Mouse (Mus musculus): ENCODE results near the gene Nsdhl.

Gene Nsdhl

GRCm38 (mm10) chrX:72917884-72918681 lies at the start of gene Nsdhl, which contains the start of gene Cetn2:
Gene Nsdhl (plus strand): TSS chrX:72918557.
Gene Cetn2 (minus strand): TSS chrX:72918411.
- peak; percentile 66 for DNase-seq (ENCODE audit: low read depth, low spot score)

- no peak for DNase-seq (ENCODE audit: low read depth, low spot score)
Observed at GRCm38 (mm10) chrX:72895388-72896054, 22.8 kb upstream of the Nsdhl start.

GRCm38 (mm10) chrX:72896055-72896437 lies 22.3 kb upstream of the Nsdhl start:
- no peak for DNase-seq (ENCODE audit: low read depth, low spot score)

DNA sequence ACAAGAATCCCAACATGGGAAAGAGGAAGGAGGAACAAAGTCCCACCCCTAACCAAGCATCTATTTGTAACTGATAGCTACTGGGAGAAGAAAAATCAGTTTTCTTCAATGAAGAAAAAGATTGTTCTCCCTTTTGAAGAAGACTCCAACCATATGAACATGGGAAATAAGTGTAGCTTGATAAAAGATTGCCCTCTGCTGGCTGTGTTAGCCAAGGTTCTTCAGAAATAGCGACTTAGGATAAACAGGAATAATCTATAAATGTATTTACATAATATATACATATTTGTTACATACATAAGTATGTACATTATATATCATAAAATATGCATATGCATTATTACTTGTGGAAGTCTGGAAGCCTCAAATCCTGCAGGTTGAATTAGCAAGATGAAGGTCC lies 15.8 kb upstream of the Nsdhl start:
- DNase-seq (ENCODE audit: low read depth, low spot score) = no peak

DNA sequence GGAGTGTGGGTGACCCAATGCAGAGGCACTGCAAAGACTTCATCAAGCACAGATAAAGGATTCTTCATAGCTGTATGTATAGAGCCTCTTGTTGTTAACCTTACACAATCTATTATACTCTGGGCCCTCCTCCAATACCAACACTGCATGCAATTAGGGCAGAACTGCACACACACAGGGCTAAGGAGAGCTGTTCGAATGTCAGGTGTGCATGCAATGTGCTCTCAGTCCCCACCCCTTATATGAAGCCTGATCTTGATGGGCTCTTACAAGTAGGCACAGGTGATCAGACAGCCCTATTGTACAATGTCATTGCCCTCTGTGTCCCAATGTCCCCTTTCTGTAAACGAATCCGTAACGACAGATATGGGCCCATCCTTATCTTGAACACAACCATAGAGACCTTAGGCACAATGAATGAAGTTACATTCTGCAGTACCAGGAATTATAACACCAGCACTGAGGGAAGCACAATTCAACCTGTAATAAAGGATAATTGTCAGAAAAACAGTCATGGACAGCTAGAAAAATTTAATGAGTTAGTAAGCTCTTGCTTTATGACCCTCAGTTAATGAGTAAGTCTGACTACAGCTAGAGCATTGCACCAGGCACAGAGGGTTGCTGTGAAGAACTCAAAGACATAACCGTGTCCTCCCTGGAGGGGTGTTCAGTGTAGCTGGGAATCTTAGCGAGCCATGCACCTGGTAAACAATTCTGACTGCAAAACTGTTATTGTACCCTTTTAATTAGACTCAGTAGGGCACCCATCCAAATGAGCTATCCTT lies 10.5 kb upstream of the Nsdhl start:
- DNase-seq (ENCODE audit: low read depth, low spot score) = no peak

DNA sequence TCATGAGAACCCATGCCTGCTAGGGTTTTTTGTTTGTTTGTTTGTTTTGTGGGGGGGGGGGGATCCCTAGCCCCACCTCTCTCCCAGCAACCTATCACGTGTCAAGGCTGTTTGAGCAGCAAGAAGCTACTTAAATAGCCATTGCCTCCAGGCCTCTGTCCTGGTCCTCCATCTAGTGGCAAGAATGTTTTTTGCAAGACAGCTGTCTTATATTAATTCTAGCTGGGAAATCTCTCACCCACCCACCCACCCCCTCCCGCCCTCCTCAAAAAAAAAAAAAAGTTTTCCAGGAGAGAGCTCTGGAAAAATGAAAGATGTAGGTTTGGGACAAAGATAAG lies 10.0 kb upstream of the Nsdhl start:
- DNase-seq (ENCODE audit: low read depth, low spot score) = peak; percentile 9

DNA sequence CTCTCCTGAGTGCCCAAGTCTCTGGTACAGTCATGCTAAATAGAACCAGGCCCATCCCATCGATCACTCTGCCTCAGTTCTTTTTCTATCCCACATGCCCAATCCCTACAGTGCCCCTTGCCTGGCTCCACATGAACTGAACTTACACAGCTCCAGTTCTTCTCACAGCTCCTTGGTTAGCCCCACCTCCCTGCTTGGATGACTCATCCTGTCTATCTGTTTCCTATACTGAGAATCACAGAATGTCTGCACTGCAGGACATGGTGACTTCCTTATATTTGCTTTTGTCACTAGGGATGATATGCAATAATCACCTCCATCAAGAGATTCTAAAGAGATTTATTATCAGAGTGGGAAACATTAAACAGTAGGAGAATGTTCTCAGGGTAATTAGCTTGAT lies 6.7 kb upstream of the Nsdhl start:
- no peak for DNase-seq (ENCODE audit: low read depth, low spot score)

- no peak for DNase-seq (ENCODE audit: low read depth, low spot score)
Observed at GRCm38 (mm10) chrX:72918682-72919059, 314 bp downstream of the Nsdhl start.

- DNase-seq (ENCODE audit: low read depth, low spot score) = no peak
Observed at GRCm38 (mm10) chrX:72921391-72921790, 3.0 kb downstream of the Nsdhl start.

DNA sequence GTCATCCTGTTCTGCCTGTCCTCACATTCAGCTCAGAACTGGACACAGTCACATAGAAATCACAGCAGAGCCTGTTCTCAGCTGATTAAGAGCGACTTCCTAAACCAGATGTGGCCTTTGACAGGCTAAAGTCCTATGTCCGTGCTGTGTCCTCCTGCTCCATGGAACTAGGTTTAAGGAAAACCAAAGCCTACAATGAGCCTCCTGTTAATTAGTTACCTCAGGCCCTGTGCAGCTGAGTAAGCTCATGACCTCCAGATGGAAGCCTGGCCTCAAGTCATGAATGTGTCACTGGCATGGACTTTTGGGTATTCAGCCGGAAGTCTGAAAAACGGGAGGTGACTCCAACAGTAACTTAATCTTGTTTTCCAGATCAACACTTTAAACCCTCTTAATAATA lies 35.1 kb downstream of the Nsdhl start:
- DNase-seq (ENCODE audit: low read depth, low spot score) = no peak

DNA sequence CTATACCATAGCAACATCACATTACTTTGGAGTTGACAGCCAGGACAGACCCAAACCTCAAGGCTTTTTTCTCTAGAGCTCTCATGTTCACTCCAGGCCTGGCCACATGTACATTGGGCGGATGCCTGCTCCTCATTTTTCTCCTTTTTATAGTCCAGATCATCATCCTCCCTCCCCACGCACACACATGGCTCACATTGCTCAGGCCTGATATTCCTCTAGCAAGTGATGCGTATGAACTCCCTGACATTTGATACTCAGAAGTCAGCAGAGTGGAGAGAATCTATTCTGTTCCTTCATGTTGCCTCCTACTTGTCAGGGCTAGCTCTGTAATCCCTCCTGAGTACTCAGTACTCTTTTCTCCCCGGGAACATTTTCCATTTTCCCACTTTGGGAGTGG lies 38.1 kb downstream of the Nsdhl start:
- DNase-seq (ENCODE audit: low read depth, low spot score) = no peak

- DNase-seq (ENCODE audit: low read depth, low spot score) = no peak
Observed at GRCm38 (mm10) chrX:72960431-72960830, 42.1 kb downstream of the Nsdhl start.

DNA sequence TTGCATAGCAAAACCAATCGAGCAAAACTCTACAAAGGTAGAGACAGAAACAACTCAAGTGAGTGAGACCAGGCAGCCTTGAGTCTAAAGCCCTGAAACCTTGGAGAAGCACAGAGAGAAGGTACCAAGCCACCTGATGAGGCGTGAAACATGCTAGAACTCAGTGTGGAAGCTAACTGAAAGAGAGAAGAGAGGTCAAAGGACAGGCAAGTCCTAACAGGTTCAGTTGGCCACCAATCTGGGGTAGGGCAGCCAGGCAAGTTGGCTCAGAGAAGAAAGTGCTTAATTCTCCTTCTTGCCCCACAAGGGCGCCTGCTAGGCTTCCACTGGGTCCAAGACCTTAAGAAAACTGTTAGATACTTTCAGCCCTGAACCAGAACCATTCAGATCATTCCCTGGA lies 43.2 kb downstream of the Nsdhl start:
- no peak for DNase-seq (ENCODE audit: low read depth, low spot score)

- no peak for DNase-seq (ENCODE audit: low read depth, low spot score)
Observed at GRCm38 (mm10) chrX:72962743-72963142, 44.4 kb downstream of the Nsdhl start.

DNA sequence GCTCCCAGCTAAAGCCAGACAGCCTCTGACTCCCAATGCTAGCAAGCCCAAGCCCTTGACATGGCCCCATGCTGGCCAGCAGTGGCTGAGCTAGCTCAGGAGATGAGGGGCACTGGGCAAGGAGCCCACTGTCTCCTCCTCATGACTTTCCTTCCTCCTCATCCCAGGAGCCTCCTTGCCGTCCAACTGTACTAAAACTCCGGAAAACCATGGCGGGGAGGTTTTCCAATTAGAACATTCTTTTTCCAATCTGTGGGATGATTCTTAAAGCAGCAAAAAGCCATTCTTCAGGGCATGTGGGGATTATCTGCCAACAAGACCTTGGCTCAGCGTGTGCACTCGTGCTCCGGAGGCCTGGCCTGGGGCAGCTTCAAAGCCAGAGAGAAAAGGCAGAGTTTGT lies 64.5 kb downstream of the Nsdhl start:
- DNase-seq (ENCODE audit: low read depth, low spot score) = no peak

- DNase-seq (ENCODE audit: low read depth, low spot score) = no peak
Observed at GRCm38 (mm10) chrX:72985607-72986006, 67.2 kb downstream of the Nsdhl start.

- no peak for DNase-seq (ENCODE audit: low read depth, low spot score)
Observed at GRCm38 (mm10) chrX:72986841-72987519, 68.6 kb downstream of the Nsdhl start, which contains the start of gene Zfp185. Gene Zfp185 (plus strand): TSS chrX:72987339.

GRCm38 (mm10) chrX:72987520-72987905 lies 69.2 kb downstream of the Nsdhl start:
- no peak for DNase-seq (ENCODE audit: low read depth, low spot score)

- DNase-seq (ENCODE audit: low read depth, low spot score) = no peak
Observed at GRCm38 (mm10) chrX:72988431-72988830, 70.1 kb downstream of the Nsdhl start.

DNA sequence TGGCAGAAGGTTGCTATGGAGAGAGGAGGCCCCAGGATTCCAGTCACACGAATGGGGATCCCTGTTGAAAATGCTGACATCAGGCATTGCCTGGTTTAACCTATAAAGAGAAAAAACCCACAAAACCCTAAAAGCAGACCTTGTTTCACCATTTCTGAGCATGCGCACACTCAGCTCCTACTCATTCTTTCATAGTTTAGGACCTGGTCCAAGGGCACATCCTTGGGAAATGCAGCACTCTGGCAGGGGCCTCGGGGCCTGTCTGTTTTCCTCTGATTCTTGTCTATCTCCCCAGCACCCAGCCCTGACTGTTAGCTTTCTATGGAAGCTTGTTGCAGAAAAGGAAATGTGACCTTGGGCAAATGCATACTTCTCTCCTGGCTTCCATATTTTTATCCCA lies 72.2 kb downstream of the Nsdhl start:
- DNase-seq (ENCODE audit: low read depth, low spot score) = no peak

DNA sequence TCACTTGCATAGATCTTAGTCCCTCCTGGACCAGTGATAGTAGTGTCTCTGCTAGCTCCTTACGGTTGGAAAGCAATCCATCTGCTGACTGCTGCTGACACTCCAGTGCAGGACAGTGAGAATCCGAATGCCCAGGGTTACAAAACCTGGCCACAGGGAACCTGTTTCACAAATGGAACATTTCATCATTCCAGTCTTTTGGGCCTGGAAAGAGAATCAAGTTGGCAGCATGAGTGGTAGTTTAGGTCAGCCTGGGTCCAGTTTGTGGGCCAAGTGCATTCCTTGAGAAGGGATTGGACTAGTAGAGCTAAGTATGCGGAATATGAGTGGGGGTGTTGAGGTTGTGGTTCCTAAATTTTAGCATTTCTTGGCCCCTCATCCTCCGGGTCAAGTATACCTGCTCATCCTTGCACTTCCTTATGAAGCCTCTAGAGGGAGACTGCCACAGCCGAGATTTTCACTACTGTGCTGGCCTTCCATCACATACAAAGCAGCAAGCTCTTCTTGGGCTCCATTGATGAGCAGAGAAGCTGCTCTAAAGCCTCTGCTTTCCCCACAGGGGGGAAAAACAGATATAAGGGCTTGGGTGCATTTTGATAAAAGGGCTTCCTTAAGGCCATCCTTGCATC lies 74.0 kb downstream of the Nsdhl start:
- DNase-seq (ENCODE audit: low read depth, low spot score) = no peak

All from retina, adult 2 months (tissue).